Mouse (Mus musculus) layer of hippocampus, adult 8-10 months (tissue): ENCODE data around the gene Nudt19. TPM values are rescaled to one million over a fixed set of nuclear protein-coding genes. Genes with fewer than 3 reads are reported as not detected.

Source experiments
- total RNA-seq, 4 experiments: library from RNA; stranded (reverse); gene quantifications; 2 replicates each; pipeline ENCODE4 v1.2.4; 2022

Gene Nudt19
- total RNA-seq, 4 experiments from 2014 or later, result 65.4 to 80.5 (median 73.1) TPM

Other genes starting within 250 kb of the Nudt19 start
- 10 to 100 TPM; 25.3 to 30.4 (median 26.5) TPM for gene Gpatch1, start 237.9 kb downstream of the Nudt19 start, total RNA-seq
- 1 to 10 TPM; 6.2 to 7.6 (median 7.3) TPM for gene Rhpn2, start 222.1 kb downstream of the Nudt19 start, total RNA-seq
- 1 to 10 TPM; 4.0 to 5.9 (median 5.6) TPM for gene Faap24, start 159.5 kb downstream of the Nudt19 start, total RNA-seq
- 10 to 100 TPM; 14.4 to 31.0 (median 19.2) TPM for gene Cep89, start 159.3 kb downstream of the Nudt19 start, total RNA-seq
- gene Slc7a9, start 107.5 kb downstream of the Nudt19 start, total RNA-seq, result not detected
- 1 to 10 TPM in 3 of 4 experiments, under 1 TPM in 1; 0.23 to 1.7 (median 1.2) TPM for gene Tdrd12, start 18.6 kb downstream of the Nudt19 start, total RNA-seq
- under 1 TPM; 0.25 to 0.45 (median 0.29) TPM for gene Rgs9bp, start 29.3 kb upstream of the Nudt19 start, total RNA-seq
- 10 to 100 TPM; 38.4 to 49.5 (median 43.6) TPM for gene Ankrd27, start 29.9 kb upstream of the Nudt19 start, total RNA-seq
- 10 to 100 TPM; 53.4 to 59.6 (median 54.9) TPM for gene Pdcd5, start 91.2 kb upstream of the Nudt19 start, total RNA-seq
- 10 to 100 TPM; 73.1 to 97.4 (median 87.4) TPM for gene Dpy19l3, start 198.2 kb upstream of the Nudt19 start, total RNA-seq
- gene Zfp507, start 246.7 kb upstream of the Nudt19 start, total RNA-seq, result 10 to 100 TPM; 30.6 to 35.0 (median 33.3) TPM